Mouse (Mus musculus): ENCODE measurements around the gene Tmem120b. TPM values are rescaled to one million over a fixed set of nuclear protein-coding genes. Genes with fewer than 3 reads are reported as not detected.

Tmem120b gene
- polyA plus RNA-seq, 1 experiment from 2014 or later, result 26.1 TPM

GRCm38 (mm10) chr5:123029729-123030128 lies 38.5 kb upstream of the Tmem120b start:
- no peak for ATAC-seq (ENCODE audit: low read depth)
- H3K27me3 ChIP-seq (ENCODE audit: control insufficient read depth, insufficient read depth, low read depth, low read length), result no peaks in the 10 kb centered on the region
- H3K9ac ChIP-seq (ENCODE audit: low read depth, low read length), result no peak overlapping the region
- no peaks in the 10 kb centered on the region for H3K9me3 ChIP-seq (replicated peaks; ENCODE audit: control insufficient read depth, low read length)
- peaks cover 6% of the 10 kb centered on the region for H3K4me1 ChIP-seq (ENCODE audit: control insufficient read depth, low read depth, low read length)
- WGBS (ENCODE audit: insufficient replicate concordance), result 91% methylated on average over 7 of the region's 7 CpGs
- H3K27ac ChIP-seq (ENCODE audit: low read length), result no peak overlapping the region
- no peak overlapping the region for H3K4me2 ChIP-seq (ENCODE audit: low read depth, low read length)
- no peak overlapping the region for H3K4me3 ChIP-seq (ENCODE audit: low read depth, low read length)
- H3K36me3 ChIP-seq (ENCODE audit: control insufficient read depth, insufficient read depth), result peaks cover 4% of the 10 kb centered on the region

- no peak for ATAC-seq (ENCODE audit: low read depth)
- 68% methylated on average over 3 of the region's 3 CpGs for WGBS (ENCODE audit: insufficient replicate concordance)
- Histone ChIP-seq H3K27me3 (ENCODE audit: control insufficient read depth, insufficient read depth, low read depth, low read length) (no peaks in the 10 kb centered on the region), H3K36me3 (ENCODE audit: control insufficient read depth, insufficient read depth) (peaks cover 4% of the 10 kb centered on the region), H3K9ac (ENCODE audit: low read depth, low read length) (no peak overlapping the region), H3K4me3 (ENCODE audit: low read depth, low read length) (no peak overlapping the region), H3K27ac (ENCODE audit: low read length) (no peak overlapping the region), H3K4me1 (ENCODE audit: control insufficient read depth, low read depth, low read length) (peaks cover 19% of the 10 kb centered on the region), H3K4me2 (ENCODE audit: low read depth, low read length) (no peak overlapping the region), H3K9me3 (replicated peaks; ENCODE audit: control insufficient read depth, low read length) (no peaks in the 10 kb centered on the region)
These were observed 36.9 kb upstream of the Tmem120b start for GRCm38 (mm10) chr5:123031312-123031711.

GRCm38 (mm10) chr5:123033646-123034160 lies 34.5 kb upstream of the Tmem120b start:
- no peak overlapping the region for H3K9ac ChIP-seq (ENCODE audit: low read depth, low read length)
- peaks cover 4% of the 10 kb centered on the region for H3K36me3 ChIP-seq (ENCODE audit: control insufficient read depth, insufficient read depth)
- H3K4me1 ChIP-seq (ENCODE audit: control insufficient read depth, low read depth, low read length), result peaks cover 14% of the 10 kb centered on the region
- no peaks in the 10 kb centered on the region for H3K27me3 ChIP-seq (ENCODE audit: control insufficient read depth, insufficient read depth, low read depth, low read length)
- no peak overlapping the region for H3K4me3 ChIP-seq (ENCODE audit: low read depth, low read length)
- H3K9me3 ChIP-seq (replicated peaks; ENCODE audit: control insufficient read depth, low read length), result no peaks in the 10 kb centered on the region
- no peak overlapping the region for H3K27ac ChIP-seq (ENCODE audit: low read length)
- 55% methylated on average over 7 of the region's 7 CpGs for WGBS (ENCODE audit: insufficient replicate concordance)
- H3K4me2 ChIP-seq (ENCODE audit: low read depth, low read length), result no peak overlapping the region
- ATAC-seq (ENCODE audit: low read depth), result no peak

- Histone ChIP-seq H3K4me2 (ENCODE audit: low read depth, low read length) (peak overlapping the region; percentile 5), H3K27me3 (ENCODE audit: control insufficient read depth, insufficient read depth, low read depth, low read length) (no peaks in the 10 kb centered on the region), H3K36me3 (ENCODE audit: control insufficient read depth, insufficient read depth) (no peaks in the 10 kb centered on the region), H3K9me3 (replicated peaks; ENCODE audit: control insufficient read depth, low read length) (no peaks in the 10 kb centered on the region), H3K4me1 (ENCODE audit: control insufficient read depth, low read depth, low read length) (peaks cover 23% of the 10 kb centered on the region), H3K27ac (ENCODE audit: low read length) (peak overlapping the region; percentile 64; the same call in 1 of the 2 replicates), H3K4me3 (ENCODE audit: low read depth, low read length) (no peak overlapping the region), H3K9ac (ENCODE audit: low read depth, low read length) (no peak overlapping the region)
- 72% methylated on average over 4 of the region's 4 CpGs for WGBS (ENCODE audit: insufficient replicate concordance)
- ATAC-seq (ENCODE audit: low read depth), result peak; percentile 67
These were observed 33.1 kb upstream of the Tmem120b start for GRCm38 (mm10) chr5:123035089-123035488.

- peaks cover 25% of the 10 kb centered on the region for H3K4me1 ChIP-seq (ENCODE audit: control insufficient read depth, low read depth, low read length)
- H3K36me3 ChIP-seq (ENCODE audit: control insufficient read depth, insufficient read depth), result no peaks in the 10 kb centered on the region
- H3K4me3 ChIP-seq (ENCODE audit: low read depth, low read length), result no peak overlapping the region
- no peak overlapping the region for H3K9ac ChIP-seq (ENCODE audit: low read depth, low read length)
- H3K4me2 ChIP-seq (ENCODE audit: low read depth, low read length), result peak overlapping the region; percentile 5
- peak overlapping the region; percentile 64; the same call in 1 of the 2 replicates for H3K27ac ChIP-seq (ENCODE audit: low read length)
- WGBS (ENCODE audit: insufficient replicate concordance), result 20% methylated on average over 6 of the region's 6 CpGs
- peak; percentile 80 for ATAC-seq (ENCODE audit: low read depth)
- H3K9me3 ChIP-seq (replicated peaks; ENCODE audit: control insufficient read depth, low read length), result no peaks in the 10 kb centered on the region
- no peaks in the 10 kb centered on the region for H3K27me3 ChIP-seq (ENCODE audit: control insufficient read depth, insufficient read depth, low read depth, low read length)
These were observed 32.7 kb upstream of the Tmem120b start for GRCm38 (mm10) chr5:123035564-123035963.

- no peak overlapping the region for H3K27ac ChIP-seq (ENCODE audit: low read length)
- H3K4me1 ChIP-seq (ENCODE audit: control insufficient read depth, low read depth, low read length), result peaks cover 31% of the 10 kb centered on the region
- 40% methylated on average over 5 of the region's 5 CpGs for WGBS (ENCODE audit: insufficient replicate concordance)
- no peak overlapping the region for H3K4me2 ChIP-seq (ENCODE audit: low read depth, low read length)
- H3K36me3 ChIP-seq (ENCODE audit: control insufficient read depth, insufficient read depth), result no peaks in the 10 kb centered on the region
- no peaks in the 10 kb centered on the region for H3K9me3 ChIP-seq (replicated peaks; ENCODE audit: control insufficient read depth, low read length)
- no peaks in the 10 kb centered on the region for H3K27me3 ChIP-seq (ENCODE audit: control insufficient read depth, insufficient read depth, low read depth, low read length)
- ATAC-seq (ENCODE audit: low read depth), result no peak
- H3K9ac ChIP-seq (ENCODE audit: low read depth, low read length), result no peak overlapping the region
- H3K4me3 ChIP-seq (ENCODE audit: low read depth, low read length), result no peak overlapping the region
These were observed 30.1 kb upstream of the Tmem120b start for GRCm38 (mm10) chr5:123038115-123038514.

GRCm38 (mm10) chr5:123039120-123039752 lies 29.0 kb upstream of the Tmem120b start:
- Histone ChIP-seq H3K4me3 (ENCODE audit: low read depth, low read length) (peak overlapping the region; percentile 60), H3K9ac (ENCODE audit: low read depth, low read length) (peak overlapping the region; percentile 61), H3K4me2 (ENCODE audit: low read depth, low read length) (peak overlapping the region; percentile 91), H3K9me3 (replicated peaks; ENCODE audit: control insufficient read depth, low read length) (no peaks in the 10 kb centered on the region), H3K27me3 (ENCODE audit: control insufficient read depth, insufficient read depth, low read depth, low read length) (no peaks in the 10 kb centered on the region), H3K36me3 (ENCODE audit: control insufficient read depth, insufficient read depth) (no peaks in the 10 kb centered on the region), H3K27ac (ENCODE audit: low read length) (peak overlapping the region; percentile 75), H3K4me1 (ENCODE audit: control insufficient read depth, low read depth, low read length) (peaks cover 31% of the 10 kb centered on the region)
- ATAC-seq (ENCODE audit: low read depth), result peak; percentile 82
- 2% methylated on average over 25 of the region's 25 CpGs for WGBS (ENCODE audit: insufficient replicate concordance)

- Histone ChIP-seq H3K4me2 (ENCODE audit: low read depth, low read length) (no peak overlapping the region), H3K9me3 (replicated peaks; ENCODE audit: control insufficient read depth, low read length) (no peaks in the 10 kb centered on the region), H3K4me1 (ENCODE audit: control insufficient read depth, low read depth, low read length) (peaks cover 22% of the 10 kb centered on the region), H3K4me3 (ENCODE audit: low read depth, low read length) (no peak overlapping the region), H3K27me3 (ENCODE audit: control insufficient read depth, insufficient read depth, low read depth, low read length) (no peaks in the 10 kb centered on the region), H3K36me3 (ENCODE audit: control insufficient read depth, insufficient read depth) (no peaks in the 10 kb centered on the region), H3K9ac (ENCODE audit: low read depth, low read length) (no peak overlapping the region), H3K27ac (ENCODE audit: low read length) (no peak overlapping the region)
- 11% methylated on average over 7 of the region's 7 CpGs for WGBS (ENCODE audit: insufficient replicate concordance)
- ATAC-seq (ENCODE audit: low read depth), result no peak
These were observed 27.4 kb upstream of the Tmem120b start for GRCm38 (mm10) chr5:123040796-123041195.

- Histone ChIP-seq H3K9me3 (replicated peaks; ENCODE audit: control insufficient read depth, low read length) (no peaks in the 10 kb centered on the region), H3K27ac (ENCODE audit: low read length) (no peak overlapping the region), H3K4me1 (ENCODE audit: control insufficient read depth, low read depth, low read length) (peaks cover 16% of the 10 kb centered on the region), H3K9ac (ENCODE audit: low read depth, low read length) (no peak overlapping the region), H3K4me3 (ENCODE audit: low read depth, low read length) (no peak overlapping the region), H3K36me3 (ENCODE audit: control insufficient read depth, insufficient read depth) (no peaks in the 10 kb centered on the region), H3K27me3 (ENCODE audit: control insufficient read depth, insufficient read depth, low read depth, low read length) (no peaks in the 10 kb centered on the region), H3K4me2 (ENCODE audit: low read depth, low read length) (no peak overlapping the region)
- WGBS (ENCODE audit: insufficient replicate concordance), result 16% methylated on average over 7 of the region's 7 CpGs
- no peak for ATAC-seq (ENCODE audit: low read depth)
These were observed 24.4 kb upstream of the Tmem120b start for GRCm38 (mm10) chr5:123043856-123044255.
